Mouse (Mus musculus): ENCODE measurements around the gene Vps41.

The Vps41 gene

DNA sequence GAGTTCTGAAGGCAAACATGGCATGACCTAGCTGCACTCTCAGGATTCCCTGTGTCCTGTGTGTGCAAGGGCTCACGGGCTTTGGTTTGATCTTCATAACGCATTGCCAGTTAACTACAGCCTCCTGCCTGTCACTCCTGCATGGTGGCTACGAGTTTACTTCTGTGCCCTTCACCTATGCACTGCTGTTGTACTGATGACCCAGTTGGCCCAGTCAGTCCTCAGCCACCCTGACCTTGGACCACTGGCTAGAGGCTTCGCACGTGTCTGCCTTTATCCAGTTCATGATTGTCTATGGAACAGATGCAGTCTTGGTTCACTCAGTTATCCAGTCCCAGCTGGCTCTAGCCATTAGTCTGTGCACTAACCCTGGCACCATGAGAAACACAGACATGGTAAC, 151.7 kb downstream of the Vps41 start:
- DNase-seq (ENCODE audit: low spot score in 2 of 2): no peak

DNA sequence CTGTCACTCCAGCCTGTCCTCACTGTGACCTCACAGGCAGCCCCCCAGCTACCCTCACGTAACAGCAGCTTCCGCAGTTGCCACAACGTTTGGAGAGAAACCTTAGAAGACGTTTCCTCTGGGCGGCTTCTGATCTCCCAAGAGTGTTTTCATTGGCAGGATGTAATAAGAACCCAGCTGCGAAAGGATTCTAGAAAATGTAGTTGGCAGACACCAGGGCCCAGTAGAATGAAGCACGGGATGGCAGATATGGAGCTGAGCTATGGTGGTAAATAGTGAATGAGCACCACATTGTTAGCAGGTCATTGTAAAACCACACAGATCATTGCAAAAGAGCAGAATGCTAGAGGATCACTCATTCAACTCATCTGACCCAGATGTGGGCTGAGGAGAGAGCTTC, 158.2 kb downstream of the Vps41 start:
- DNase-seq (ENCODE audit: low spot score in 2 of 2): no peak

DNA sequence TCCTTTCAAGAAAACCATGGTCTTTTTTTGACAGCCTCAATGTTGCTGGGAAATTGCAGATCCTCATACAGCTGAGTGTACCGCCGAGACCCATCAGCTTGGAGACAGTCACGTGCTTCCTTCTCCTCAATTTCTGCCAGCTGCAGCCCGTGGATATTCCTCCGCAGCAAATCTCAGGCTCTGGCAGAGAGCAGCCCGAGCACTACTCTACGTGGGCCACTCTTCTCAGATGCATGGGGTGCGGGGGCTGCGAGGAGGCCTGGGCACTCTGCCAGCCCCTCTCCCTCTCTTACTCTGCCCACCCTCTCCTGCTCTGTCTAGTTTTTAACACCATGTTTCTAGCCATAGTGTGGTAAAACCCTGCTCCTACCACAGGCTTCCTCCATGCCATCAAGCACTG, 175.8 kb downstream of the Vps41 start:
- no peak for DNase-seq (ENCODE audit: low spot score in 2 of 2)

DNA sequence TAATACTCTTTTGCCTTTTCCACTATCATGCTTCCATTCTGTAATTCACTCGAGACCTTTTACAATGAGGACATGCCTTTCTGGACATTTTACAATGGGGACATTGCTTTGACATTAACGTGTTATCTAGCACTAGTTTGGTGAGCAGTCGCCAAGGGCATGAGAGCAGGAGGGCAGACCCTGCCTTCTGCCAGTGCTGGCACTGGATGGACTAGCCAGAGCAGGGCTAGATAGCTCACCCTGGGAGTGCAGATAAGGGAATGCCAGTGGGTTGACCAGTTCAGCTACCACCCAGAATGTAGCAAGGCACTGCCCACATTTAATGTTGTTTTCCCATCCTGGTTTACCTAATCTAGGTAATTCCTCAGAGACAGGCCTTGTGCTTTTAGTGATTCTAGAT, 179.7 kb downstream of the Vps41 start:
- no peak for DNase-seq (ENCODE audit: low spot score in 2 of 2)

DNA sequence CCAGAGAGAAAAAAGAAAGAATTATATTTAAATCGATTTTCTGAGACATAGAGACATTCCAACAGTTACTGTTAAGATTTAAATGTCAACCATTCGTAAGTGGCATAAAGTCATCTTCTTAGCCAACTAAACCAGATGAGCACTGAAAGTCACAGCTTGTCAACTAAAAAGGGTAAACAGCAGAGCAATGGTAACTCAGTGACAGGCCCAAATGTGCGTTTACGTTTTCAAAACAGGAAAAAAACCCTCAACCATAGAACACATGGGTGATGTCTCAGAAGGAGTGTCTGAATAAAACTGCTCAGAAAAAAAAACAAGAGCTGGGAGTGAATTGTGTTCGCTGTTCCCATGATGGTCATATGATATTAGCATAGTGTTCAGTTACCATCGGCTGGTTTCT, 186.5 kb downstream of the Vps41 start:
- DNase-seq (ENCODE audit: low spot score in 2 of 2): no peak

DNA sequence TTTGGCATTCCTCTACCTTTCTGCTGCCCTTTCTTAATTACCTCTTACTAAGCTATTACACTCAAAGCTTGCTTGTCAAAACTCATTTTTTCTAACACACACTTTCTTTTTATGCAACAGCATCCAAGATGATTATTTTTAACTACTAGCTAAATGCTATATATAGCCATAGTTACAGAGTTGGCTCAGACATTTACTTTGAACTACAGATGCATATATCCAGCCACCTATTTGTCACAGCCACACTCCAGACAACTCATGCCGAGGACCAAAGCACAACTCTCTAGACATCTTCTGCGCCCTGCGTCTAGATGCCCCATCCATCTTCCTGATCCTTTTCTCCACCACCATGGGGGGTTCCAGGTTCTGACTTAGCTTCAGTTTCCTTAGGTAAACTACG, 197.7 kb downstream of the Vps41 start:
- no peak for DNase-seq (ENCODE audit: low spot score in 2 of 2)

All from spleen, postnatal 10 days (tissue).